Mouse (Mus musculus): Measurements from ENCODE around the gene Gm49486.
"Not testable (repeated sequence)": the region's sequence is repeated elsewhere in the genome, so short reads cannot be mapped to it uniquely, and the experiment has no call there.

DNA sequence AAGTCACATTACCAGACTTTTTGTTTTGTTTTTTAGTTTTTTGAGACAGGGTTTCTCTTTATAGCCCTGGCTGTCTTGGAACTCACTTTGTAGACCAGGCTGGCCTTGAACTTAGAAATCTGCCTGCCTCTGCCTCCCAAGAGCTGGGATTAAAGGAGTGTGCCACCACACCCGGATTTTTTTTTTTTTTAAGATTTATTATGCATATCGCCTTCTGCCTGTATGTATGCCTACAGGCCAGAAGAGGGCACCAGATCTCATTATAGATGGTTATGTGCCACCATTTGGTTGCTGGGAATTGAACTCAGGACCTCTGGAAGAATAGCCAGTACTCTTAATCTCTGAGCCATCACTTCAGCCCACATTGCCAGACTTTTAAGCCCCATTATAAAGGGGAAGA lies 3.4 kb upstream of the Gm49486 start:
- TF ChIP-seq GATA1 (IDR thresholded peaks at IDR 0.05; ENCODE audit: borderline replicate concordance, low read length); FLI1 (IDR thresholded peaks at IDR 0.05; ENCODE audit: low read length): not testable (repeated sequence)
